Mouse (Mus musculus): Measurements from ENCODE around the gene Zbtb11.
"Not testable (repeated sequence)": the region's sequence is repeated elsewhere in the genome, so short reads cannot be mapped to it uniquely, and the experiment has no call there.

DNA sequence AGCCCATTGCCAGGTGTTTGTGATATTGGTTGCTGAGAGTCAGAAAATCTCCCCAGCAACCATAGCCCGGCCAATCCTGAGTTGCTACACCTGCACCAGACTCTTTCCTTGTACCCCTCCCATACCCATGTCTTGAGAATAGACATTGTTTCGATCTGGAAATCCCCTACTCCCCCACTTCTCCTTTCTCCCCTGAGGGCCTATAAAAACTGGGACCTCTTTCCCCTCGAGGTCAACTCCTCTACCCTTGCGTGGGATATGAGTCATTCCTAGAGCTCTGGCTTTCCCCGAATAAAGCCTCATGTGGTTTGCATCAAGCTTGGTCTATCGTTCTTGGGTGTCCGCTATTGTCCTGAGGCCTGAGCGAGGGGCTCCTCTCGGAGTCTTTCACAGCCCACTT lies 19.5 kb upstream of the Zbtb11 start:
- TF ChIP-seq POLR2A (IDR thresholded peaks at IDR 0.05; ENCODE audit: low read depth, low read length); CTCF (IDR thresholded peaks at IDR 0.05; ENCODE audit: extremely low read depth, insufficient read length, insufficient replicate concordance, low read depth, low read length): not testable (repeated sequence)
